Mouse (Mus musculus) C2C12 (cell line): ENCODE data around the gene Lyplal1. TPM values are rescaled to one million over a fixed set of nuclear protein-coding genes. Genes with fewer than 3 reads are reported as not detected.

Experiments used
- H3K27me3 ChIP-seq: one replicate; pipeline ENCODE4 v1.6.1; 2011; ENCODE audit not compliant: control insufficient read depth, insufficient read depth, insufficient read length
- H3K36me3 ChIP-seq: one replicate; pipeline ENCODE4 v1.6.1; 2011; ENCODE audit not compliant: control insufficient read depth, insufficient read depth
- H3K4me3 ChIP-seq: one replicate; pipeline ENCODE4 v1.5.1; 2011; ENCODE audit warnings: mild to moderate bottlenecking, control low read depth; ENCODE audit not compliant: poor library complexity, insufficient read depth, severe bottlenecking
- H3K79me2 ChIP-seq: one replicate; pipeline ENCODE4 v1.6.1; 2011; ENCODE audit not compliant: control insufficient read depth, insufficient read depth
- H3K79me3 ChIP-seq: one replicate; pipeline ENCODE4 v1.6.1; 2011; ENCODE audit warnings: low read depth, control low read depth
- H3ac ChIP-seq: one replicate; pipeline ENCODE3; 2011; ENCODE audit warnings: low read depth; ENCODE audit not compliant: control insufficient read depth, insufficient read length
- CEBPB ChIP-seq: IDR thresholded peaks from one replicate; pipeline ENCODE4 v1.6.1; 2011; ENCODE audit warnings: low read depth, mild to moderate bottlenecking, control low read depth, moderate library complexity
- CTCF ChIP-seq: IDR thresholded peaks from one replicate; pipeline ENCODE4 v1.5.1; 2011; ENCODE audit not compliant: control insufficient read depth, insufficient read depth, insufficient read length
- FOSL1 ChIP-seq: IDR thresholded peaks from one replicate; pipeline ENCODE4 v1.8.0; 2011; ENCODE audit warnings: mild to moderate bottlenecking, low read length; ENCODE audit not compliant: poor library complexity, insufficient read depth, severe bottlenecking
- MAX ChIP-seq: IDR thresholded peaks from one replicate; pipeline ENCODE4 v1.6.1; 2011; ENCODE audit warnings: mild to moderate bottlenecking, control low read depth
- MYOD1 ChIP-seq: IDR thresholded peaks from one replicate; pipeline ENCODE4 v1.6.1; 2011; ENCODE audit warnings: low read depth; ENCODE audit not compliant: control insufficient read depth, insufficient read length
- MYOG ChIP-seq: IDR thresholded peaks from one replicate; pipeline ENCODE4 v1.6.1; 2011; ENCODE audit not compliant: control insufficient read depth, insufficient read length; ENCODE audit errors: extremely low read depth
- USF1 ChIP-seq: IDR thresholded peaks from one replicate; pipeline ENCODE4 v1.6.1; 2011; ENCODE audit warnings: low read depth, mild to moderate bottlenecking, control low read depth, moderate library complexity
- polyA plus RNA-seq: library from polyadenylated mRNA; unstranded; fragments of >200 nt; fragmentation: generic; extraction: Trizol; gene quantifications from one replicate; pipeline ENCODE4 v1.2.1, GENCODE M21; 2012; ENCODE audit warnings: missing spikeins

Lyplal1 gene
- polyA plus RNA-seq, 1 experiment: 3.3 TPM

DNA sequence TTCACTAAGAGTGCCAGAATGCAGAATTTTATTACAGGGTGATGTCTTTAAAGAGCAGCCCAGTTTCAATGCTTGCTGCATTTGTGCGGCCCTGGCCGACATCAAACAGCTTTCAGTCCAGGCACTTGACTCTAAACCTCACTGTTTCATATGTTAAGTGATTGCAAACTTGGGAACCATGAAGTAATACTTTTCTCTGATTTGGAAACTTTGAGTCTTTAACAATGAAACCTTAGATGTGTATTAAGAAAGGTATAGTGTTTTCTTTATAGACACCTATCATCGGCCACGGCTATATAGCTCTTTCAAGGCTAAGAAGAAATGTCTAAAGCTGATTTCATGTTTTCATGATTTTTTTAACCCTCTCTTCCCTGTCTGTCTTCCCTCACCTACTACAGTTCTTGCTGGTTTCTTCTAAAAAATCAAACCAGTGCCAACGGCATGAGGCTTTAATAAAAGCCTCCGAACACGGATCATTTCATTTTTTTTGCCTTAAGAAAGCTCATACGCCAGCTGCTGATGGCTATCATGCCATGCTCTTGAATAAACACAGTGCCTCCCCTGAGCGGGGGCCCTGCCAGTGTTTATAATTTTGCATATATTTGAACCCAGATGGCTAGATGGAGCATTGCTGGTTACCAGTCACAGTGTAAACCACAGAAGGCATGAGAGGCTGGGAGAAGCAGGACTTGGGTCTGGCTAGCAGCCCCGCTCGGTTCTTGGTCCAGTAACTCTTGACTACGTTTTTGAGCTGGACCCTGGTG is 63.6 kb downstream of the Lyplal1 start:
- Histone ChIP-seq H3K36me3 (no peaks in the 10 kb centered on the region), H3K27me3 (no peaks in the 10 kb centered on the region)
- no peak for TF ChIP-seq MYOG
- TF ChIP-seq FOSL1: no peak
- no peak for TF ChIP-seq CEBPB
- no peak for TF ChIP-seq MAX
- TF ChIP-seq USF1: no peak
- TF ChIP-seq MYOD1: no peak
- TF ChIP-seq CTCF: no peak

GRCm38 (mm10) chr1:186043709-186044452 is 73.2 kb downstream of the Lyplal1 start:
- no peaks in the 10 kb centered on the region for H3K79me2 ChIP-seq
- no peak for TF ChIP-seq USF1
- H3K79me3 ChIP-seq: no peaks in the 10 kb centered on the region
- H3K36me3 ChIP-seq: no peaks in the 10 kb centered on the region
- H3ac ChIP-seq: no peak overlapping the region
- no peaks in the 10 kb centered on the region for H3K27me3 ChIP-seq
- no peak overlapping the region for H3K4me3 ChIP-seq

More for the DNA sequence above, 63.6 kb downstream of the Lyplal1 start:
- Histone ChIP-seq H3K4me3 (no peak overlapping the region), H3K79me2 (no peaks in the 10 kb centered on the region), H3ac (no peak overlapping the region), H3K79me3 (no peaks in the 10 kb centered on the region)

DNA sequence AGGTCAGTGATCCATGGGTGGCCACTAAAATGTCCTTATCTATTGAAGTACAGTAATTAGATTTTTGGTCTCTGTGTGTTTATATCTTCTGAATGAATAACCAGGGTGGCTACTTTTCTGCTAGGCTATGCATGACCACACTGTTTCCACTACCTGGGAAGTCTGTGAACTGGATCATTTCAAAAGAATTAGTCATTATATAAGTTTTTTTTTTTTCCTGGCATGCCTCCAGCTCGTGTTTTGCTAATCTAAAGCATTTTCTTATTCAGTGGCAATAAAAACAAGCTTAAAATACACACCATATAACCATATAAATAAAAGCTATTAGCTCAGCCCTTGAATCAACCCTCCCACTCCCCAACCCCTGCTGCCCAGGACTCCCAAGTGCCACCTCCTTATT is 75.3 kb downstream of the Lyplal1 start:
- Histone ChIP-seq H3K36me3 (no peaks in the 10 kb centered on the region), H3K79me2 (no peaks in the 10 kb centered on the region), H3ac (no peak overlapping the region), H3K79me3 (no peaks in the 10 kb centered on the region), H3K27me3 (no peaks in the 10 kb centered on the region), H3K4me3 (no peak overlapping the region)
- TF ChIP-seq MAX: no peak
- TF ChIP-seq USF1: no peak
- TF ChIP-seq MYOG: no peak
- no peak for TF ChIP-seq CTCF
- no peak for TF ChIP-seq MYOD1
- TF ChIP-seq CEBPB: no peak
- no peak for TF ChIP-seq FOSL1
